Mouse (Mus musculus) G1E (cell line): ENCODE measurements around the gene Slc26a3. TPM values are rescaled to one million over a fixed set of nuclear protein-coding genes. Genes with fewer than 3 reads are reported as not detected.

ENCODE experiments used
- ATAC-seq: 2 replicates; pipeline ENCODE4 v1.8.0; 2016; ENCODE audit warnings: mild to moderate bottlenecking; ENCODE audit not compliant: insufficient number of reproducible peaks, poor library complexity, low FRiP score, severe bottlenecking; ENCODE audit errors: extremely low read depth
- DNase-seq: peaks from one replicate; pipeline ENCODE4 v3.0.0; 2012; ENCODE audit warnings: low spot score
- H3K27me3 ChIP-seq: 2 replicates; pipeline ENCODE4 v1.6.1; 2012; ENCODE audit warnings: mild to moderate bottlenecking, low read length, inconsistent platforms; ENCODE audit not compliant: insufficient read depth
- H3K36me3 ChIP-seq: replicated peaks from 2 replicates; pipeline ENCODE3; 2012; ENCODE audit warnings: mild to moderate bottlenecking, inconsistent platforms
- H3K4me1 ChIP-seq: 2 replicates; pipeline ENCODE4 v1.6.1; 2012; ENCODE audit warnings: low read depth, low read length, inconsistent platforms, mixed read lengths; ENCODE audit not compliant: insufficient read depth
- H3K4me3 ChIP-seq: 2 replicates; pipeline ENCODE4 v1.5.1; 2012; ENCODE audit warnings: low read depth, mild to moderate bottlenecking, inconsistent platforms, low read length, moderate library complexity, mixed read lengths
- H3K9me3 ChIP-seq: replicated peaks from 2 replicates; pipeline ENCODE4 v1.6.1; 2012; ENCODE audit warnings: inconsistent platforms
- CTCF ChIP-seq: IDR thresholded peaks from 2 replicates; pipeline ENCODE4 v1.5.1; 2012; ENCODE audit warnings: low read depth, low read length, inconsistent platforms, mixed read lengths
- GATA1 ChIP-seq: IDR thresholded peaks from 2 replicates; pipeline ENCODE4 v1.6.1; 2012; ENCODE audit warnings: borderline replicate concordance, low read length, inconsistent platforms, mixed read lengths
- GATA2 ChIP-seq: IDR thresholded peaks from 2 replicates; pipeline ENCODE4 v1.6.1; 2012; ENCODE audit warnings: low read depth, low read length, inconsistent platforms, borderline replicate concordance
- POLR2AphosphoS5 ChIP-seq: IDR thresholded peaks from 2 replicates; pipeline ENCODE4 v1.6.1; 2012; ENCODE audit warnings: low read depth, low read length, inconsistent platforms; ENCODE audit not compliant: insufficient replicate concordance
- TAL1 ChIP-seq: conservative IDR thresholded peaks from 2 replicates; pipeline ENCODE4 v1.6.1; 2012; ENCODE audit warnings: low read depth, low read length, inconsistent platforms, mixed read lengths
- polyA plus RNA-seq: library from polyadenylated mRNA; stranded (reverse); fragments of >175 nt; gene quantifications from 2 replicates; pipeline ENCODE4 v1.2.3, GENCODE M21; 2012
- total RNA-seq, 2 experiments: library from RNA; stranded (forward) in 1 of 2; stranded (reverse) in 1 of 2; fragments of 200-1000 nt in 1 of 2; fragments of >200 nt in 1 of 2; fragmentation: Nextera tagmentation in 1 of 2; gene quantifications; 2 replicates each; pipeline ENCODE4 v1.2.3; 2014 to 2017

Gene Slc26a3
- total and polyA plus RNA-seq, 3 experiments: 0.66 TPM; not detected in 2

DNA sequence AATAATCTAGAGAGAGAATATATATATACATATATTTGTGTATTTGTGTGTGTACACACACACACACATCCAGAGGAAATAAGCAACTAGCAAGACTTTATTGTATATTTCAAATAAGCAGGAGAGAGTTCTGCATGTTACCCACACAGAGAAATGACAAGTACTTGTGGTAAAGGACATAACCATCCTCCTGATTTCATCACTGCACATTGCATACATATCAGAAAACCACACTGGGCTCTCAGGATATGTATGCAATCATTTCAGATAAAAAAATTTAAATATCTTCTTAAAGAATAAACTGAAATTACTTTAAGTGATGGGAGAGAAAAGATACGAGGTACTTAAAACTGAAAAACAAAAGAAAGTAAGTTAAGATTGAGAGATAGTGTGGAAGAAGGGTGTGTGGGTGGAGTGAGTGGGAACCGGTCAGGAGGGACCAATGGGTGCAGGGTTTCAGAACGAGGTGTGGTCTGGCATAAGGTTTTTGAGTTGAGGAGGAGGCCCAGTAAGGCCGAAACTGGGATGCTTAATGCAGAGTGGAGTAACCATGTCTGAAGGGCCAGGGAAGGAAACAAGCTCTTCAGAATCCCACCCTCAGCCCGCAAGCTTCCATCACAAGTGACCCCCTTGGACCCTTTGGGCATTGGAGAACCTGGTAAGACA lies 14.0 kb downstream of the Slc26a3 start:
- Histone ChIP-seq H3K36me3 (no peaks in the 10 kb centered on the region), H3K9me3 (no peaks in the 10 kb centered on the region), H3K4me3 (no peak overlapping the region), H3K4me1 (no peaks in the 10 kb centered on the region), H3K27me3 (0 out of 2 replicates have a peak, but pooled peaks cover 3% of the 10 kb centered on the region)
- TF ChIP-seq CTCF (no peak), POLR2AphosphoS5 (no peak), TAL1 (no peak), GATA2 (no peak), GATA1 (no peak)
- ATAC-seq: no peak
- no peak for DNase-seq

DNA sequence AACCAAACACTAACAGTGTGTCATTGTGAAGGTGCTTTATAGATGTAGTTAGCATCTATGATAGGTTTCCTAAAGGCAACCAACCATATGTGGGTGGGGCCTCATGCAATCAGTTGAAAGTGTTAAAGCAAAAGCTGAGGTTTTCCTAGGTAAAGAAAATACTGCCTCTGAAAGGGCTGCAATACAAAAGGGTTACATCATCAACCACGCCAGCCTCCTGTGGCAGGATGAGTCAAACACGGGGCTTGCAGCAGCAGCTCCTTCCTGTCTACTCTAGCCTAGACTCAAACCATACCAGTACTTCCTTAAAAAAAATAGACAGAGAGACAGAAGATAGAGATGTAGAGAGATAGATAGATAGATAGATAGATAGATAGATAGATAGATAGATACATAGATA lies 25.3 kb downstream of the Slc26a3 start:
- DNase-seq (no peak), ATAC-seq (no peak)
- Histone ChIP-seq H3K27me3 (peaks cover 3% of the 10 kb centered on the region; the same call in 1 of the 2 replicates), H3K9me3 (no peaks in the 10 kb centered on the region), H3K36me3 (no peaks in the 10 kb centered on the region), H3K4me3 (no peak overlapping the region), H3K4me1 (no peaks in the 10 kb centered on the region)
- no peak for TF ChIP-seq GATA1
- no peak for TF ChIP-seq TAL1
- TF ChIP-seq GATA2: no peak
- no peak for TF ChIP-seq CTCF
- no peak for TF ChIP-seq POLR2AphosphoS5

DNA sequence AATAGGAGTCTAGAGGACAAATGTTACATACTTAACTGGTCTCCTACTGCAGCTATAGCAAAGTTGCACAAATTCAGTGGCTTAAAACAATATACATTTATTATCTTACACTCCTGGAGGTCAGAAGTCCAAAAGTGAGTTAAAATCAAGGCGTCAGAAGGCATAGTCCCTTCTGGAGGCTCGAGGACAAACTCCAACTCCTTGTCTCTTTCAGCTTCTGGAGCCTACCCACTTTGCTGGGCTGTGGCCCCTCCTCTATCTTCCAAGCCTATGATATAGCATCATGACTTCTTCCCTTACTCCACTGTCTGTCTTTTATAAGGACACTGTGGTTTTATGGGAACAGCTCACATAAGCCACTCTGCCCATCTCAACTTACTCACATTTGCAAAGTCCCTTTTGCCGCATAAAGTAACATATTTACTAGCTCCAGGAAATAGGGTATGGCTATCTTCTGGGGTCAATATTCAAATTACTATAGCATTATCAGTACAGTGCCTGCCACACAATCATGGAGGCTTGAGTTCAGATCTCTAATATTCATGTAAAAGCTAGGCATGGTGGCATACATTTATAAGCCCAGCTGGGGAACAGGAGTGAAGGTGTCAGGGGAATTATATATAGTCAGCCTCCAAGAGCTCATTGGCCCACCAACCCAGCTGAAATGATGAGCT lies 31.4 kb downstream of the Slc26a3 start:
- DNase-seq (no peak), ATAC-seq (no peak)
- Histone ChIP-seq H3K4me3 (no peak overlapping the region), H3K27me3 (peaks cover 5% of the 10 kb centered on the region), H3K36me3 (no peaks in the 10 kb centered on the region), H3K4me1 (no peaks in the 10 kb centered on the region), H3K9me3 (no peaks in the 10 kb centered on the region)
- TF ChIP-seq TAL1: no peak
- TF ChIP-seq POLR2AphosphoS5: no peak
- TF ChIP-seq CTCF: no peak
- no peak for TF ChIP-seq GATA2

DNA sequence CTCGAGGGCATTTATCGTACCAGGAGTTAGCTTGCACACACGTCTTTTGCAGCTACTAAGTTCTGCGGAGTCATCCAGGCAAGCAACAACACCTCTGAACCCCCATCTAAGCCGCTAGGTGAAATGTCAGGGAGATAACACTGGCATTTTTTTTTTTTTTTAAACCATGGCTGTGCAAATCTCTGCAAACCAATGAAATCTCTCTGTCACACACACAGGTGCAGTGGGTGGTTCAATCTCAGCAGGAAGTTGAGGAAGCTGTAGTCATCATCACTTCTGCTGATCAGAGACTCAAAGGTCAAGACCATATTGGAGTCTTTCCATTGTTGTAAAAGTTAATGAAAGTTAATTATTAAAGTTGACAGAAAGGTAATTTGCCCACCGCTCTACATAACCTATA lies 47.1 kb downstream of the Slc26a3 start:
- TF ChIP-seq GATA1 (no peak), TAL1 (no peak), GATA2 (no peak), CTCF (no peak), POLR2AphosphoS5 (no peak)
- H3K9me3 ChIP-seq: no peaks in the 10 kb centered on the region
- no peak for ATAC-seq
- DNase-seq: no peak
- peaks cover 9% of the 10 kb centered on the region; the same call in 1 of the 2 replicates for H3K27me3 ChIP-seq
- no peaks in the 10 kb centered on the region for H3K4me1 ChIP-seq
- no peaks in the 10 kb centered on the region for H3K36me3 ChIP-seq
- no peak overlapping the region for H3K4me3 ChIP-seq

DNA sequence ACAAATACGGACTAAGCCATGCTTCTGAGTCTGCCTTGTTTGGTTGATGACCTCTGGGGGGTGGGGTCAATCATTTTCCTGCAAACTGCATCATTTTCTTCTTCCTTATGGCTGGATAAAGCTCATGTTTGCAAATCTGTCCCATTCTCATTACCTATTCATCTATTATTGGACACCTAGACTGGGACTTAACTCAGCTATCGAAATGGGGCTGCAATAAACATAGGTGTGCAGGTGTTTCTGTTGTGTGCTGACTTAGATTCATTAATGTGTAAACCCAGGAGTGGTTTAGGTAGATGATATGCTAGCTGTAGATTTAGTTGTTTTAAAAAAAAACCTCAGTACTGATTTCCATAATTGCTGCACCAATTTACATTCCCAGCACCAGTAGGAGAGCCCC lies 48.9 kb downstream of the Slc26a3 start:
- no peak for DNase-seq
- Histone ChIP-seq H3K4me3 (no peak overlapping the region), H3K36me3 (no peaks in the 10 kb centered on the region), H3K27me3 (peaks cover 20% of the 10 kb centered on the region), H3K4me1 (no peaks in the 10 kb centered on the region; the same call in 1 of the 2 replicates), H3K9me3 (no peaks in the 10 kb centered on the region)
- TF ChIP-seq TAL1: no peak
- no peak for TF ChIP-seq CTCF
- no peak for TF ChIP-seq GATA1
- TF ChIP-seq GATA2: no peak
- TF ChIP-seq POLR2AphosphoS5: no peak
- ATAC-seq: no peak

DNA sequence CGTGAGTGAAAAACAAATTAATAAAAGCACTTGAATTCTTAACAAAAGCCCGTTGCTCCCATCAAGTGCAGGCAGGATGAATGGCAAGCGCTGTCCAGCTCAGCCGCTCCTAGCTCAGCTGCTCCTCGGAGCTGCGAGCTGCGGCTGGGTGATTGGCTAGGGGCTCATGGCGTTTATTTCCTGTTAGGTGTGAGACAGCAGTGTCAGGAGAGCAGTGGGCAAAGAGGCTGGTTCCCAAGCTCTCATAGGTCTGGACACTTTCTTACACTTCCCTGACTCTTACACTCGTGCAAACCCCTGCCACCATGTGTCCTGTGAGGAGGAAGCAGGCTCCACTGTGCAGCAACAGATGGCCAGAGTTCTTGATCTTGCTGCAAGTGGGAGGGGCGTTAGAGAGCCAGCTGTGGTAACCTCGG lies 53.5 kb downstream of the Slc26a3 start:
- DNase-seq (no peak), ATAC-seq (no peak)
- H3K27me3 ChIP-seq: peaks cover 27% of the 10 kb centered on the region
- TF ChIP-seq POLR2AphosphoS5: no peak
- TF ChIP-seq CTCF: no peak
- TF ChIP-seq GATA2: no peak
- TF ChIP-seq TAL1: no peak
- no peak for TF ChIP-seq GATA1
- H3K9me3 ChIP-seq: no peaks in the 10 kb centered on the region
- H3K4me1 ChIP-seq: no peaks in the 10 kb centered on the region; the same call in 1 of the 2 replicates
- H3K36me3 ChIP-seq: no peaks in the 10 kb centered on the region
- no peak overlapping the region for H3K4me3 ChIP-seq
